Mouse (Mus musculus): ENCODE results near the gene 1500009C09Rik.

DNA sequence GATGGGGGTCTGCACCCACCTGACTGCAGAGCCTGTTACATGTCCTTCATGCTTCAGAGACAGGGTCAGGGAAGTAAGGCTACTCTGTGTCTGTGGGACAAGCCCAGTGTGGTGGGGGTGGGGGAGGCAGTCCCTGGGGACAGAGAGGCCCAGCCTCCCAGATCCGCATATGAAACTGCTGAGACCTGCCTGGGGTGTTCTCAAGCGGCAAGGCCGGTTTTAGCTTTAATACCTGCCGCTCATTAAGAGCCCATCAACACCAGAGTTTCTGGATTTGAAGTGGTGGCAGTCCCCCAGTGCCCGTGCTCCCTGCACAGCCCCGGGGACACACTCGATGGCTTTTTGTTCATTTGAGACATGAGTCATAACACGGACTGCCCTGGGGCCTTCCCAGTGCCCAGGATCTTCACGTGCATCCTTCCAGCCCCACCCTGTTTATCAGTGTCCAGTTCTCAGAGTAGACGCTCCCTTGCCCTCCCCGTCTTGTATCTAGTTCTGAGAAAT, 22.6 kb upstream of the 1500009C09Rik start:
- TF ChIP-seq CTCF (IDR thresholded peaks at IDR 0.05; ENCODE audit: low read depth, low read length) (no peak), TAL1 (conservative IDR thresholded peaks at IDR 0.05; ENCODE audit: low read depth, low read length) (no peak), POLR2AphosphoS5 (IDR thresholded peaks at IDR 0.05; ENCODE audit: insufficient replicate concordance, low read depth, low read length) (no peak)
